Mouse (Mus musculus) neutrophil, adult 83 days (primary cell): Measurements from ENCODE around the gene Gm17361. TPM values are rescaled to one million over a fixed set of nuclear protein-coding genes. Genes with fewer than 3 reads are reported as not detected.

Experiments used
- total RNA-seq, 2 experiments: library from RNA; stranded (reverse); gene quantifications; one replicate each; pipeline ENCODE4 v1.2.4; 2023

Gene Gm17361
- not detected for total RNA-seq

DNA sequence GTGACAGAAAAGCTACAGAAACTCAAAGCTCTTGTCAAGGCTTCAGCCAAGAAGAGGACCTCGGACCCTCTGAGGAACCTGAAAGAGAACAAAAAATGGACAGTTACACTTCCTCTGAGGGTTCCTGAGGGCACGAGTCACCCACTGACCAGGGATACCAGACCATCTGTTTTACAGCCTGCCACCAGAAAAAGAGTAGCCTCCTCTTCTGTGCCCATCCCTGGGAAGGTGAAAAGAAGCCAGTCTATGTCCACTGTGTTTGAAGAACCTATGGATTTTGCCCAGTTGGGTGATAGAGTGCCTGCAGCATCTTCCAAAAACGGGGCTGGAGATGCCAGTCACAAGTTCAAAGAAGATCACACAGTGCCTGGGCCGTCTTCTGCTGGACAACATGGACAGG, at the start of gene Gm17361:
Gm17361 (plus strand) TSS at position 301 of the 400 bp plus-strand sequence.

